Mouse (Mus musculus) brain, adult 10 weeks (tissue): ENCODE results near the gene Rgs18. TPM values are rescaled to one million over a fixed set of nuclear protein-coding genes. Genes with fewer than 3 reads are reported as not detected.

Source experiments
- polyA plus RNA-seq: library from polyadenylated mRNA; stranded (reverse); fragments of 350-450 nt; fragmentation: Illumina TruSeq; extraction: RNeasy Lipid Tissue Mini Kit (QIAGEN cat#74804); gene quantifications from one replicate; pipeline ENCODE4 v1.2.3, GENCODE M21; 2015; ENCODE audit warnings: low read depth, low replicate concordance

Gene Rgs18
- 0.22 TPM for polyA plus RNA-seq

GRCm38 (mm10) chr1:144775331-144775730 is at the start of gene Rgs18:
TSS of gene Rgs18 (minus strand) at chr1:144775435.

Other genes with a start within 250 kb of the Rgs18 start
- gene Rgs21, start 207.8 kb downstream of the Rgs18 start, polyA plus RNA-seq = not detected